Mouse (Mus musculus): Measurements from ENCODE around the gene Rflna.

GRCm38 (mm10) chr5:124960131-124960901 is 42.7 kb upstream of the Rflna start:
- no peak for TF ChIP-seq NELFE (IDR thresholded peaks at IDR 0.05; ENCODE audit: low read depth, low read length)
- TF ChIP-seq CTCF (IDR thresholded peaks at IDR 0.05 in 2 of 3, conservative IDR thresholded peaks at IDR 0.05 in 1 of 3; ENCODE audit: control insufficient read depth in 1 of 3, insufficient read depth in 1 of 3, low read depth in 2 of 3, low read length in 3 of 3, poor library complexity in 1 of 3, severe bottlenecking in 1 of 3), result no peak
- TF ChIP-seq EP300 (IDR thresholded peaks at IDR 0.05; ENCODE audit: low read depth in 1 of 2, low read length in 2 of 2), result no peak
- no peak for TF ChIP-seq JUND (IDR thresholded peaks at IDR 0.05; ENCODE audit: low read depth, low read length)
- TF ChIP-seq ZNF384 (IDR thresholded peaks at IDR 0.05; ENCODE audit: low read depth, low read length), result no peak
- no peak for TF ChIP-seq BHLHE40 (IDR thresholded peaks at IDR 0.05; ENCODE audit: borderline replicate concordance, low read depth, low read length)
- TF ChIP-seq USF1 (IDR thresholded peaks at IDR 0.05; ENCODE audit: low read depth, low read length), result no peak
- no peak for TF ChIP-seq GATA1 (IDR thresholded peaks at IDR 0.05; ENCODE audit: low read depth, low read length)
- TF ChIP-seq ELF1 (IDR thresholded peaks at IDR 0.05; ENCODE audit: low read depth, low read length), result no peak
- TF ChIP-seq TAL1 (IDR thresholded peaks at IDR 0.05; ENCODE audit: low read length), result no peak
- no peak for TF ChIP-seq POLR2A (IDR thresholded peaks at IDR 0.05; ENCODE audit: control insufficient read depth in 1 of 2, insufficient read depth in 1 of 2, low read depth in 1 of 2, low read length in 2 of 2, poor library complexity in 1 of 2)
- no peak for TF ChIP-seq RCOR1 (IDR thresholded peaks at IDR 0.05; ENCODE audit: low read depth, low read length)

All from MEL (cell line).